Comparison of ENCODE assay signal across 15 mouse cellular contexts in genomic region chr15:5063635-5064034, GRCm38 (mm10). TPM values are rescaled to one million over a fixed set of nuclear protein-coding genes. Genes with fewer than 3 reads are reported as not detected.
DNase-seq lines count a peak whose midpoint lies in the region; ATAC-seq and TF ChIP-seq lines count a peak whose summit lies in the region.
"Had no signal": no experiment of that assay in that cellular context is flagged by ENCODE, and none has a peak within 500 bp of the region (broad histone marks: within the 10 kb centered on the region; RNA-seq: fewer than 3 reads in every experiment).

Gene C7, minus strand, starts transcription at chr15:5063740.

- no peaks in the 10 kb centered on the region for H3K27me3 ChIP-seq in heart, embryonic 10.5 days (ENCODE audit: insufficient read depth, poor library complexity, severe bottlenecking)
- no peaks in the 10 kb centered on the region for H3K27me3 ChIP-seq in embryonic facial prominence, embryonic 10.5 days (replicated peaks; ENCODE audit: low read depth, poor library complexity, severe bottlenecking)
- no peaks in the 10 kb centered on the region for H3K27me3 ChIP-seq in kidney, embryonic 15.5 days
- no peaks in the 10 kb centered on the region for H3K27me3 ChIP-seq in lung, postnatal 0 days (replicated peaks; ENCODE audit: insufficient read depth, low read length)
- no peaks in the 10 kb centered on the region for H3K27me3 ChIP-seq in midbrain, embryonic 11.5 days (ENCODE audit: control insufficient read depth, insufficient read depth, low read length)
- H3K27me3 ChIP-seq: CH12.LX; neural tube, embryonic 13.5 days had no signal

- TF ChIP-seq CTCF in lung, postnatal 0 days (IDR thresholded peaks at IDR 0.05) = no peak

- H3K4me1 ChIP-seq in heart, embryonic 10.5 days = no peaks in the 10 kb centered on the region
- H3K4me1 ChIP-seq in embryonic facial prominence, embryonic 10.5 days = no peaks in the 10 kb centered on the region
- H3K4me1 ChIP-seq in kidney, embryonic 15.5 days = no peaks in the 10 kb centered on the region
- no peaks in the 10 kb centered on the region for H3K4me1 ChIP-seq in lung, postnatal 0 days (ENCODE audit: insufficient read depth, low read depth, low read length)
- H3K4me1 ChIP-seq in midbrain, embryonic 11.5 days (ENCODE audit: control insufficient read depth, insufficient read depth, low read length) = no peaks in the 10 kb centered on the region
- H3K4me1 ChIP-seq: neural tube, embryonic 13.5 days had no signal

- H3K27ac ChIP-seq in heart, embryonic 10.5 days = no peak within 1 kb of the TSS
- no peak within 1 kb of the TSS for H3K27ac ChIP-seq in embryonic facial prominence, embryonic 10.5 days (replicated peaks)
- H3K27ac ChIP-seq in kidney, embryonic 15.5 days = no peak within 1 kb of the TSS
- H3K27ac ChIP-seq in lung, postnatal 0 days (ENCODE audit: low read length) = no peak within 1 kb of the TSS
- no peak within 1 kb of the TSS for H3K27ac ChIP-seq in midbrain, embryonic 11.5 days (ENCODE audit: low read depth, low read length)
- H3K27ac ChIP-seq: neural tube, embryonic 13.5 days had no signal

- TF ChIP-seq EP300 in lung, postnatal 0 days (IDR thresholded peaks at IDR 0.05) = peak; percentile 83

- 0 out of 2 replicates have a peak, but pooled peaks have one; percentile 36 for ATAC-seq in kidney, embryonic 15.5 days (replicated peaks; ENCODE audit: low FRiP score)
- peak; percentile 86 for ATAC-seq in lung, postnatal 0 days
- no peak for ATAC-seq in midbrain, embryonic 11.5 days (ENCODE audit: low FRiP score)

- DNase-seq in heart, adult 8-10 months (ENCODE audit: low spot score) = peak; percentile 58
- no peak for DNase-seq in heart, embryonic 10.5 days (ENCODE audit: low spot score)
- DNase-seq in embryonic facial prominence, embryonic 10.5 days (ENCODE audit: low spot score) = peak; percentile 13
- DNase-seq in lung, postnatal 0 days (ENCODE audit: low spot score) = peak; percentile 75
- no peak for DNase-seq in midbrain, embryonic 11.5 days (ENCODE audit: low spot score, missing footprints)
- DNase-seq in cerebellum, adult 9-10 months = no peak
- DNase-seq in ovary, postnatal 14 days (ENCODE audit: low spot score) = no peak
- DNase-seq: cerebellum, postnatal 14 days; gastrocnemius, postnatal 14 days; liver had no signal

- no peaks in the 10 kb centered on the region for H3K9me3 ChIP-seq in heart, embryonic 10.5 days
- H3K9me3 ChIP-seq in embryonic facial prominence, embryonic 10.5 days = no peaks in the 10 kb centered on the region
- no peaks in the 10 kb centered on the region for H3K9me3 ChIP-seq in kidney, embryonic 15.5 days (replicated peaks)
- no peaks in the 10 kb centered on the region for H3K9me3 ChIP-seq in lung, postnatal 0 days (ENCODE audit: low read length)
- H3K9me3 ChIP-seq in midbrain, embryonic 11.5 days (ENCODE audit: control insufficient read depth, low read length) = no peaks in the 10 kb centered on the region
- H3K9me3 ChIP-seq: neural tube, embryonic 13.5 days had no signal

- H3K9ac ChIP-seq in kidney, embryonic 15.5 days = no peak within 1 kb of the TSS
- no peak within 1 kb of the TSS for H3K9ac ChIP-seq in lung, postnatal 0 days (replicated peaks; ENCODE audit: low read depth)
- no peak within 1 kb of the TSS for H3K9ac ChIP-seq in midbrain, embryonic 11.5 days (ENCODE audit: low read length)
- H3K9ac ChIP-seq: neural tube, embryonic 13.5 days had no signal

- no peaks in the 10 kb centered on the region for H3K36me3 ChIP-seq in heart, embryonic 10.5 days
- H3K36me3 ChIP-seq in embryonic facial prominence, embryonic 10.5 days (replicated peaks) = no peaks in the 10 kb centered on the region
- no peaks in the 10 kb centered on the region for H3K36me3 ChIP-seq in kidney, embryonic 15.5 days
- H3K36me3 ChIP-seq in lung, postnatal 0 days (ENCODE audit: insufficient read depth, low read length) = no peaks in the 10 kb centered on the region
- H3K36me3 ChIP-seq in midbrain, embryonic 11.5 days (ENCODE audit: control insufficient read depth, insufficient read depth, low read length) = no peaks in the 10 kb centered on the region
- H3K36me3 ChIP-seq: neural tube, embryonic 13.5 days had no signal

- no peak within 1 kb of the TSS for H3K4me3 ChIP-seq in heart, embryonic 10.5 days
- H3K4me3 ChIP-seq in embryonic facial prominence, embryonic 10.5 days = no peak within 1 kb of the TSS
- no peak within 1 kb of the TSS for H3K4me3 ChIP-seq in kidney, embryonic 15.5 days (replicated peaks)
- no peak within 1 kb of the TSS for H3K4me3 ChIP-seq in lung, postnatal 0 days (ENCODE audit: low read depth, low read length)
- H3K4me3 ChIP-seq in midbrain, embryonic 11.5 days (ENCODE audit: low read depth, low read length) = no peak within 1 kb of the TSS
- H3K4me3 ChIP-seq: neural tube, embryonic 13.5 days had no signal

- H3K4me2 ChIP-seq in kidney, embryonic 15.5 days = no peak within 1 kb of the TSS
- H3K4me2 ChIP-seq in lung, postnatal 0 days (replicated peaks; ENCODE audit: low read depth, low read length) = 0 out of 2 replicates have a peak within 1 kb of the TSS, but pooled peaks have one; percentile 15
- H3K4me2 ChIP-seq in midbrain, embryonic 11.5 days = no peak within 1 kb of the TSS
- H3K4me2 ChIP-seq: neural tube, embryonic 13.5 days had no signal

RNA-seq across cellular contexts. Expression of gene C7, which starts in this region (rescaled TPM):
- total RNA-seq in heart, adult 8-10 months (2022) = 1 to 10 TPM in 2 of 4 experiments, under 1 TPM in 2; 0.65 to 5.3 (median 2.5) TPM
- 0.09 and 0.11 TPM in 2 replicates for polyA plus RNA-seq in heart, embryonic 10.5 days (2016; fragmentation: Nextera tagmentation; extraction: Ambion mirVana)
- polyA plus RNA-seq in embryonic facial prominence, embryonic 10.5 days (2016; fragmentation: Nextera tagmentation; extraction: Ambion mirVana) = 0.08 and 0.09 TPM in 2 replicates
- 0.08 and 0.18 TPM in 2 replicates for polyA plus RNA-seq in kidney, embryonic 15.5 days (2015; fragmentation: Nextera tagmentation; extraction: Ambion mirVana)
- polyA plus RNA-seq in lung, postnatal 0 days (2015; fragmentation: Nextera tagmentation; extraction: Ambion mirVana) = 2.3 and 4.5 TPM in 2 replicates
- polyA plus RNA-seq in midbrain, embryonic 11.5 days (2014; fragmentation: Nextera tagmentation; extraction: Ambion mirVana) = 0.08 and 0.11 TPM in 2 replicates
- total RNA-seq: megakaryocyte-erythroid progenitor cell, adult 5-6 weeks had no signal
- polyA plus RNA-seq: neural tube, embryonic 13.5 days; stomach, embryonic 14.5 days had no signal

Comparison
In these comparisons a context has a peak if more than half of its experiments do, and no peak if none do; other contexts are left out.
1. DNase-seq: peak in heart, adult 8-10 months (single experiment) and lung, postnatal 0 days (single experiment); none in heart, embryonic 10.5 days (single experiment), midbrain, embryonic 11.5 days (single experiment), cerebellum, adult 9-10 months (single experiment) and ovary, postnatal 14 days (single experiment).
2. Peak in DNase-seq in embryonic facial prominence, embryonic 10.5 days; RNA of the gene not detected or under 1 TPM.
3. Peak in ATAC-seq in kidney, embryonic 15.5 days; RNA of the gene not detected or under 1 TPM.